Mouse (Mus musculus): ENCODE results near the gene Nrg3. TPM values are rescaled to one million over a fixed set of nuclear protein-coding genes. Genes with fewer than 3 reads are reported as not detected.
A peak's percentile ranks its signal among the peaks of the same experiment; 100 is the strongest.
"Not testable (repeated sequence)": the region's sequence is repeated elsewhere in the genome, so short reads cannot be mapped to it uniquely, and the experiment has no call there.

Gene Nrg3
- total RNA-seq, 2 experiments from 2014 or later, result not detected

DNA sequence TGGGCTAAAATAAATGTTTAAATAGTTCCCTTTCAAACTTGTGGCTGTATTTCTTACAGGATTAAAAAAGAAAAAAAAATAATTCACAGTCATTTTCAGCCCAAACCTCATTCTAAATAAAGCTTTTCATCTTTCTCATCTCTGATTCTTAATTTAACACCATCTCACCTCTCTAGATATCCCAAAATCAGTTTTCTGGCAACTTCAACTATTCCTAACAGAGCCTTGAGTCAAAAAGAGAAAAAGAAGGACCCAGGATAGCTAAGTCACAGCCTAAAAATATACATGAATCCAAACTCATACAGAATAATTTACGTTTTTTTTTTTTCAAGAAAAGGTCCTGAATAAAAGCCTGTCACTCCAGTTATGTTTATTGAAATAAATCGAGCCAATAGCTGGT, 232.6 kb downstream of the Nrg3 start:
- DNase-seq, result no peak
- intact Hi-C loops (cut with DNase I), result no loop called here

- intact Hi-C loops (cut with DNase I), result no loop called here
- no peak for DNase-seq
Observed at GRCm38 (mm10) chr14:39211472-39211871, 261.4 kb downstream of the Nrg3 start.

DNA sequence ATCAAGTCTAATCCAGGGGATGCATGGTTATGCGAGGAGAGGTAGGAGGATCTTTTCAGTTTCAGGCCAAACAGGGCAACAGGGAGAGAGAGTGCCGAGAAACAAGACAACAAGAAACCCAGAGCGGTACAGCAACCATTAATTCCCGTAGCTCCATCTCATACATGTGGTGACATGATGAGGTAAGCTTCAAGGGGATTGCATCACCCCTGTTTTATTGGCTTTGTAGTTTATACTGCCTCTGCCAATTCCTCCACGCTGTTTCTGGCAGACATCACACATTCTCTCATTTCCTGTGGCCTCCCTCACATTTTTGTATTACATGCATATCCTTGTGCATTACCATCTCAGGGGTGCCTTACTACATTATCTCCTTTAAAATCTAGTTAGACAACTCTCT, 280.9 kb downstream of the Nrg3 start:
- peak; percentile 22 to 34 for DNase-seq
- intact Hi-C loops (cut with DNase I), result no loop called here

- no peak for DNase-seq
- intact Hi-C loops (cut with DNase I), result no loop called here
Observed at GRCm38 (mm10) chr14:39173709-39174108, 299.2 kb downstream of the Nrg3 start.

- no peak for DNase-seq
- intact Hi-C loops (cut with DNase I), result no loop called here
Observed at GRCm38 (mm10) chr14:39160140-39160539, 312.7 kb downstream of the Nrg3 start.

GRCm38 (mm10) chr14:39155462-39155861, 317.4 kb downstream of the Nrg3 start:
- intact Hi-C loops (cut with DNase I), result no loop called here
- no peak for DNase-seq

GRCm38 (mm10) chr14:39129766-39130165, 343.1 kb downstream of the Nrg3 start:
- intact Hi-C loops (cut with DNase I), result no loop called here
- no peak for DNase-seq

- intact Hi-C loops (cut with DNase I), result no loop called here
- no peak for DNase-seq
Observed at GRCm38 (mm10) chr14:39117977-39118376, 354.9 kb downstream of the Nrg3 start.

DNA sequence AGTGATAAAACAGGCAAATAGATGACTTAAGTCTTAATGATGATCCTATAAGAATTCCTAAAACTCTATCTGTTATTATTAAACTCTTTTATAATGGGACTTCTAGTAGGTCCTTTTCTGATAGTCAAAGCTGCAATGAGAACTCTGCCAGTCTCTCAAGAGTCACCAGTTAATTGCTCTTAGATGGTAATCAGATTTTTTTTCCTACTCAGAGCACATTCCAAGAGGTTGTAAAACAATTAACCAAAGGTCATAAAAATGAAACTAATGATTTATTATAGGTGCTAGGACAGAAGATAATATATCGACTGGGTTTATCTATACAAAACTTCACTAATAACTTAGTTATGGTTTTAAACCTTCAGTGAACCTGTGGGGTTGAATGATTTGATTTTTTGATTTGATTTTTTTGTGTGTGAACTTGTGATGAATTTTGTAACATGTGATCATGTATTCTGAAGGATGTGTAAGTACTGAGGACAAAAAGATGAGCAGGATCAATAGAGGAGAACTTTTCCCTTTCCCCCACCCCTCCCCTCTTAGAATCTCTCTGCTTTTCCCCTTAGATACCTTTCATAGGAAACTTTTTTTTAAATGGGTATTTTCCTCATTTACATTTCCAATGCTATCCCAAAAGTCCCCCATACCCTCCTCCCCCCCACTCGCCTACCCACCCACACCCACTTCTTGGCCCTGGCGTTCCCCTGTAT, 356.2 kb downstream of the Nrg3 start:
- DNase-seq; intact Hi-C loops (cut with DNase I): not testable (repeated sequence)

DNA sequence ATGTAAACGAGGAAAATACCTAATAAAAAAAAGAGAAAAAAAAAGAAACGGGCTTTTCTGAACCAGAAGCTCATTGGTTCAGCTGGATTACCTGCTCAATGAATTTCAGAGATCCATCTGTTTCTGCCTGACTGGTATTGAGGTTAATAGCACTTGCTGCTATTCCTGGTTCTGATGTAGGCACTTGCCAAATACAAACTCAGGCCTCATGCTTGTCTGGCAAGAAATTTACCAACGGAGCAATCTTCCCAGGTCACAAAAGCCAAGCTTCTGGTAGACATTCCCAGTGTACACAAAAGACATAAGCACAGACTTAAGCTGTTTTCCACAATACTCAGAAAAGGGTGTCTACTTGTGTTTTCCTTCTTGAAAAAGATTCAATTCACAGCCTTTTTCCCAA, 363.3 kb downstream of the Nrg3 start:
- intact Hi-C loops (cut with DNase I), result no loop called here
- no peak for DNase-seq

- intact Hi-C loops (cut with DNase I), result no loop called here
- no peak for DNase-seq
Observed at GRCm38 (mm10) chr14:39106776-39107175, 366.1 kb downstream of the Nrg3 start.

GRCm38 (mm10) chr14:39095219-39095618, 377.7 kb downstream of the Nrg3 start:
- no peak for DNase-seq
- intact Hi-C loops (cut with DNase I), result no loop called here

DNA sequence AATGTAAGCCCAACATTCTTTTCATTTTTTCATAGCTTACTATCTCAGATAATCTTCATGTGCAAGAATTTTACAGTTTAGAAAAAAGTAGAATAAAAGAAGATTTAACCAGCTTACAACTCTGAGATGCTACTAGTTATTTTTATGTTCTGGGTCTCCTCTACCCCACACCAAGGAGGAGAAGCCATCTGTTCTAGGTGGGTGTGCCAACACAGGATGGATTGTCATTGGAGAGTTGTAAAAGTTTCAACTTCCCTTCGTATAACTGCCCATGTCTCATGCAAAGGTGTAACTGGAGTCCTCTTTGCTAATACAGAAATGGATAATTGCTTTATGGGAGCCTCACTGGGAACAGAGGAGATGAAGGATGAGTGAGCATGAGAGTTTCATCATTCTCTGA, 393.4 kb downstream of the Nrg3 start:
- intact Hi-C loops (cut with DNase I), result no loop called here

GRCm38 (mm10) chr14:39051542-39051941, 421.3 kb downstream of the Nrg3 start:
- DNase-seq, result no peak
- intact Hi-C loops (cut with DNase I), result no loop called here

More for the DNA sequence above, 393.4 kb downstream of the Nrg3 start:
- no peak for DNase-seq

- no peak for DNase-seq
- intact Hi-C loops (cut with DNase I), result no loop called here
Observed at GRCm38 (mm10) chr14:39049021-39049420, 423.9 kb downstream of the Nrg3 start.

GRCm38 (mm10) chr14:39044290-39044689, 428.6 kb downstream of the Nrg3 start:
- no peak for DNase-seq
- intact Hi-C loops (cut with DNase I), result no loop called here

DNA sequence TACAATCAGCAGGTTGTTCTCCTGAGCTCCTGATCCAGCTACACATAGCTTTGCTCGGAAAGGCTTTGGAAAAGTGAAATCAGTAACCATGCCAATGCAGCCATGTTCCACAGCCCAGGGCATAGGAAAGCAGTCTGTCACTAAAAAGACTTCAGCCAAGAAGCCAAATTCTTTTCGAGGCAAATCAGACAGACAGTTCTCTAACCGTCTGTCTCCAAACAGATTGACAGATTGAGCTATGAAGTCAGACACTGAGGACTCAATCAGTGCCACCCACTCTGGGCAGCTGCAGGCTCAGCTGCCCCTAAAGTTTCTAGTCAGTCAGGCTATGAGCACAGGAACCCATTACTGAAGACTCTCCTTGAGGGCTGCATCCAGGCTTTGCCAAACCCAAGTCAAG, 429.1 kb downstream of the Nrg3 start:
- no peak for DNase-seq
- intact Hi-C loops (cut with DNase I), result no loop called here

DNA sequence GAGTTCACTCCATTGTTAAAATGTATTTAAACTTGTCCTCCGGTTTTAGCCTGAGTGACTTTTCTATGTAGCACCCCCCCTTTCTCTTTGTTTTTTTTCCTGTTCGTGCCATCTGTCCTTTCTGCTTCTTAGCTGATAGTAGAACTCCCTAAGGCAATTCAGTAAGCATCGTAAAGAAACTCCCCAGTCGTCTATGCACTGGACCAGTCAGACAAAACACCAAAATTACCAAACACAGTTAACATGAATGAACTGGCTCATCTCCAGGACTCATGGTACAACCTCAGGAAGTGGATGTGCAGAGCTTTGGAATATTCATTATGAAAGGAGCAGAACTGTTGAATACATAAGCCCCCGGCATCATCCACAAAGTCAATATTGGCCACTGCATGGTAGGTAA, 429.5 kb downstream of the Nrg3 start:
- intact Hi-C loops (cut with DNase I), result no loop called here
- no peak for DNase-seq

DNA sequence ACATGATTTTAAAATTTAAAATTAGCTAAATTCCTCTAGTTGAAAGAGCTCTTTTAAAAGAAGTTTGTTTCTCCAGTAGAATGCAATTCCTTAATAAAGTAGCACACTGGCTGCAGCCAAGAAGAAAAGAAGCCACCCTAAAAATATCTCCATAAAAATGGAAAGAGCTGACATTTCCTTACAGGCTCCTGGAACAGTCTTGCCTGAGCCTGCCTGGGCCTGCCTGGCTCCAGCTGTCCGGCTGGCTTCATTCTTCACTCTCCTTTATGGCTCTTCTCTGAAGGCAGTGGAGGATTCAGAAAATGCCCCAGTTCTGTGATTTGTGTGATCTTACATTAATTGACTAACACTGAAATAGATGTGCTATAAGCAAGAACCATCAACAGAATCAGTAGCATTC, 433.8 kb downstream of the Nrg3 start:
- intact Hi-C loops (cut with DNase I), result no loop called here

GRCm38 (mm10) chr14:39034482-39034881, 438.4 kb downstream of the Nrg3 start:
- no peak for DNase-seq

More for the DNA sequence above, 433.8 kb downstream of the Nrg3 start:
- no peak for DNase-seq

GRCm38 (mm10) chr14:39023065-39023464, 449.8 kb downstream of the Nrg3 start:
- no peak for DNase-seq
- intact Hi-C loops (cut with DNase I), result no loop called here

More at GRCm38 (mm10) chr14:39034482-39034881, 438.4 kb downstream of the Nrg3 start:
- intact Hi-C loops (cut with DNase I), result no loop called here

DNA sequence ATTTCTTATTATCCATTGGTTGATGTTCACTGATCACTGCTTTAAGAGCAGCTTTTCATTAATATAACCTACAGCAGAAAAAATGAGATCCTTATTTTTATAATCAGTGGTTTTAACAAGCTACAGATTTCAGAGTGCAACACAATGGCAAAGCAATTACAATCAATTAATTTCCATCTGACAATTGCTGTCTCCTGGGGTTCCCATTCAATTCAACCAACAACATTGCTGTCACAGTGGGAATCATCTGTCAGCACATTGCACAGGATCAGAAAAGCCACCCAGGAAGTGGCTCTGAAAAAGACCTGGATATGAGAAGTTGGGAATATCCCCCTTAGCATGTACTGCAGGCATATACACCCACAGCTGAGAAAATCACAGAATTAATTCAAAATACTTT, 458.8 kb downstream of the Nrg3 start:
- no peak for DNase-seq
- intact Hi-C loops (cut with DNase I), result no loop called here

DNA sequence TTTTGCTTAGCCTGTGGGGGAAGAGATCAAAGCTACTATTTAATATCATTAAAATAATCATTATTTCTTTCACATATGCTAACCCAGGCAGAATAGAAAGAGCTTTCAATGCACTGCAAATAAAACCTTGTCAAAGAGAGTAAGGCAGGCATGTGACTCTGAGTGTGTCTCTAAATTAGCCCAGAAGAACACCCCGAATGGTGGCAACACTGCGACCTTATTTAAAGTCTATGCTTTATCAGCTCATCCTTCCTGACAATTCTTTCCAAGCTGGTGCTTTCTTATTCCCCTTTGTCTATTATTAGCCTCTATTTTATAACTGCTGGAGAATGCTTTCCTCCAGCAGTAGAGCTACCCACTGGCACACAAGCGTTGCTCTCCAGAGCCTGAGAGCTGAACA, 475.0 kb downstream of the Nrg3 start:
- intact Hi-C loops (cut with DNase I), result no loop called here
- no peak for DNase-seq
